Mouse (Mus musculus) neutrophil, adult 65 days (primary cell): Measurements from ENCODE around the gene Gm21876. TPM values are rescaled to one million over a fixed set of nuclear protein-coding genes. Genes with fewer than 3 reads are reported as not detected.

Experiments used
- total RNA-seq: library from RNA; stranded (reverse); gene quantifications from 2 replicates; pipeline ENCODE4 v1.2.4, GENCODE M21; 2023

Gene Gm21876
- total RNA-seq: not detected in 2 replicates

GRCm38 (mm10) chrX:21175553-21175952 lies at the start of gene Gm21876:
TSS of gene Gm21876 (minus strand) at chrX:21175653.

Other genes with a start within 250 kb of the Gm21876 start
- 243 and 259 TPM in 2 replicates for gene Cfp, start 244.1 kb downstream of the Gm21876 start, total RNA-seq
- 14.2 and 14.5 TPM in 2 replicates for gene Elk1, start 225.0 kb downstream of the Gm21876 start, total RNA-seq
- gene Uxt, start 213.6 kb downstream of the Gm21876 start, total RNA-seq: 27.9 and 31.6 TPM in 2 replicates
- 8.9 and 12.8 TPM in 2 replicates for gene Zfp182, start 113.3 kb downstream of the Gm21876 start, total RNA-seq
- not detected in 2 replicates for gene Spaca5, start 107.2 kb downstream of the Gm21876 start, total RNA-seq
- not detected in 2 replicates for gene Zfp300, start 86.1 kb downstream of the Gm21876 start, total RNA-seq
- not detected in 2 replicates for gene Ssxa1, start 59.8 kb downstream of the Gm21876 start, total RNA-seq